Mouse (Mus musculus) kidney, adult 9 months (tissue): Measurements from ENCODE around the gene Wbp2.
A peak's percentile ranks its signal among the peaks of the same experiment; 100 is the strongest.

ENCODE experiments used
- DNase-seq: peaks from one replicate; pipeline ENCODE4 v3.0.0; 2022

The Wbp2 gene

GRCm38 (mm10) chr11:116059691-116060025 lies 27.1 kb downstream of the Wbp2 start:
- DNase-seq = no peak

GRCm38 (mm10) chr11:116058868-116059690 lies 27.7 kb downstream of the Wbp2 start:
- DNase-seq = no peak

GRCm38 (mm10) chr11:116058022-116058614 lies 28.7 kb downstream of the Wbp2 start:
- no peak for DNase-seq

GRCm38 (mm10) chr11:116057237-116057881 lies 29.4 kb downstream of the Wbp2 start:
- DNase-seq = no peak

GRCm38 (mm10) chr11:116055873-116056272 lies 30.9 kb downstream of the Wbp2 start:
- DNase-seq = no peak

- no peak for DNase-seq
Observed at GRCm38 (mm10) chr11:116053510-116054229, 33.1 kb downstream of the Wbp2 start.

- no peak for DNase-seq
Observed at GRCm38 (mm10) chr11:116050196-116050595, 36.6 kb downstream of the Wbp2 start.

- DNase-seq = no peak
Observed at GRCm38 (mm10) chr11:116049610-116050009, 37.2 kb downstream of the Wbp2 start.

GRCm38 (mm10) chr11:116045173-116045572 lies 41.6 kb downstream of the Wbp2 start:
- no peak for DNase-seq

- DNase-seq = no peak
Observed at GRCm38 (mm10) chr11:116043286-116043685, 43.5 kb downstream of the Wbp2 start.

GRCm38 (mm10) chr11:116042372-116043138 lies 44.2 kb downstream of the Wbp2 start:
- DNase-seq = no peak

- DNase-seq = no peak
Observed at GRCm38 (mm10) chr11:116041833-116042232, 45.0 kb downstream of the Wbp2 start.

GRCm38 (mm10) chr11:116040593-116040992 lies 46.2 kb downstream of the Wbp2 start:
- no peak for DNase-seq

- no peak for DNase-seq
Observed at GRCm38 (mm10) chr11:116037826-116038225, 49.0 kb downstream of the Wbp2 start.

GRCm38 (mm10) chr11:116036671-116037070 lies 50.1 kb downstream of the Wbp2 start:
- DNase-seq = no peak

- no peak for DNase-seq
Observed at GRCm38 (mm10) chr11:116034584-116034983, 52.2 kb downstream of the Wbp2 start.

GRCm38 (mm10) chr11:116030898-116031845 lies 55.6 kb downstream of the Wbp2 start:
- DNase-seq = no peak

- DNase-seq = peak; percentile 99
Observed at GRCm38 (mm10) chr11:116030088-116030897, 56.5 kb downstream of the Wbp2 start, which contains the start of gene Unk. Unk (plus strand) TSS chr11:116030322.

- no peak for DNase-seq
Observed at GRCm38 (mm10) chr11:116029086-116029865, 57.5 kb downstream of the Wbp2 start.
